Mouse (Mus musculus): ENCODE results near the gene Plxdc1. TPM values are rescaled to one million over a fixed set of nuclear protein-coding genes. Genes with fewer than 3 reads are reported as not detected.

The Plxdc1 gene
- total RNA-seq, 4 experiments from 2014 or later = 13.5 to 36.2 (median 24.0) TPM

GRCm38 (mm10) chr11:98016177-98016576 lies 29.9 kb upstream of the Plxdc1 start:
- no peak for DNase-seq

- no peak for DNase-seq
Observed at GRCm38 (mm10) chr11:98012831-98013230, 26.6 kb upstream of the Plxdc1 start.

- DNase-seq = no peak
Observed at GRCm38 (mm10) chr11:98011716-98012115, 25.5 kb upstream of the Plxdc1 start.

- DNase-seq = no peak
Observed at GRCm38 (mm10) chr11:98008087-98008486, 21.8 kb upstream of the Plxdc1 start.

- peak; percentile 47 for DNase-seq
Observed at GRCm38 (mm10) chr11:98005686-98006085, 19.4 kb upstream of the Plxdc1 start.

- no peak for DNase-seq
Observed at GRCm38 (mm10) chr11:98005076-98005475, 18.8 kb upstream of the Plxdc1 start.

GRCm38 (mm10) chr11:98004161-98004560 lies 17.9 kb upstream of the Plxdc1 start:
- no peak for DNase-seq

GRCm38 (mm10) chr11:98003171-98003671 lies 17.0 kb upstream of the Plxdc1 start:
- DNase-seq = no peak

- peak; percentile 52 for DNase-seq
Observed at GRCm38 (mm10) chr11:98002627-98003026, 16.4 kb upstream of the Plxdc1 start.

- no peak for DNase-seq
Observed at GRCm38 (mm10) chr11:98001986-98002385, 15.7 kb upstream of the Plxdc1 start.

GRCm38 (mm10) chr11:98001351-98001824 lies 15.1 kb upstream of the Plxdc1 start:
- no peak for DNase-seq

GRCm38 (mm10) chr11:98000378-98001140 lies 14.3 kb upstream of the Plxdc1 start:
- no peak for DNase-seq

- DNase-seq = no peak
Observed at GRCm38 (mm10) chr11:97999748-98000147, 13.5 kb upstream of the Plxdc1 start.

- DNase-seq = no peak
Observed at GRCm38 (mm10) chr11:97998898-97999608, 12.8 kb upstream of the Plxdc1 start.

GRCm38 (mm10) chr11:97998074-97998793 lies 12.0 kb upstream of the Plxdc1 start:
- DNase-seq = no peak

GRCm38 (mm10) chr11:97997387-97997960 lies 11.2 kb upstream of the Plxdc1 start:
- no peak for DNase-seq

- DNase-seq = no peak
Observed at GRCm38 (mm10) chr11:97996691-97997090, 10.4 kb upstream of the Plxdc1 start.

- DNase-seq = no peak
Observed at GRCm38 (mm10) chr11:97995564-97996288, 9.5 kb upstream of the Plxdc1 start, which contains the start of gene Arl5c. Arl5c (minus strand) TSS chr11:97996181.

- DNase-seq = peak; percentile 66
Observed at GRCm38 (mm10) chr11:97994539-97995100, 8.4 kb upstream of the Plxdc1 start.

- DNase-seq = peak; percentile 88
Observed at GRCm38 (mm10) chr11:97988530-97989096, 2.4 kb upstream of the Plxdc1 start.
